Mouse (Mus musculus): Measurements from ENCODE around the gene Arhgef7. TPM values are rescaled to one million over a fixed set of nuclear protein-coding genes. Genes with fewer than 3 reads are reported as not detected.

Gene Arhgef7
- polyA plus RNA-seq, 1 experiment from 2014 or later, result 12.6 TPM

DNA sequence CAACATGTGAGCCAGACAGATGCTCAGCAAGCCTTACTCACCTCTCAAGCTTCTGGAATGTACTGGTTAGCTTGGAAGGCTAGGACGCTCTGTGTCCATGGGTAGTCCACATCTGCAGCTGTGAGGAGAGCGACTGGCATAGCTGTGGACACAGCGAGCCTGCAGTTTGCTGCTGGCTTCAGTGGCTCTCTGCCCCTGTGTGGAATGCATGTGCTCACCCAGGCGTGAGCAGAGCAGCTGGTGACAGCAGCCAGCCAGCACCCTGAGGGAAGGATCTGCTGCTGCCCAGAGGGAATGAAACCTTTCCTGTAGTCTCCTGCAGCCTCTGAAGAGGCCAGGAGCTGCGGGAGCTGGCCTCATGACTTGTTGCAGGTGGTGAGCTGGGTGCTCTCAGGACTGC lies 93.0 kb downstream of the Arhgef7 start:
- TF ChIP-seq CTCF (IDR thresholded peaks at IDR 0.05; ENCODE audit: low read depth) (no peak), EP300 (optimal IDR thresholded peaks at IDR 0.05) (no peak)
- no peak overlapping the region for H3K4me3 ChIP-seq (ENCODE audit: low read depth, low read length)
- H3K27me3 ChIP-seq (ENCODE audit: control insufficient read depth, insufficient read depth, low read length), result no peaks in the 10 kb centered on the region
- no peak overlapping the region for H3K4me2 ChIP-seq (replicated peaks; ENCODE audit: low read depth)
- H3K27ac ChIP-seq (replicated peaks), result no peak overlapping the region
- no peaks in the 10 kb centered on the region for H3K4me1 ChIP-seq (replicated peaks; ENCODE audit: control insufficient read depth, insufficient read depth)
- no peak for DNase-seq (ENCODE audit: low spot score)
- no peaks in the 10 kb centered on the region for H3K9me3 ChIP-seq (ENCODE audit: control insufficient read depth, low read length)
- ATAC-seq (ENCODE audit: low FRiP score, low TSS enrichment), result no peak
- H3K36me3 ChIP-seq (ENCODE audit: control insufficient read depth, insufficient read depth, low read length), result peaks cover 38% of the 10 kb centered on the region
- H3K9ac ChIP-seq (ENCODE audit: low read length), result no peak overlapping the region
- WGBS, result 92% methylated on average over 5 of the region's 5 CpGs

- Histone ChIP-seq H3K27me3 (ENCODE audit: control insufficient read depth, insufficient read depth, low read length) (no peaks in the 10 kb centered on the region), H3K4me2 (replicated peaks; ENCODE audit: low read depth) (no peak overlapping the region), H3K27ac (replicated peaks) (no peak overlapping the region), H3K36me3 (ENCODE audit: control insufficient read depth, insufficient read depth, low read length) (peaks cover 40% of the 10 kb centered on the region), H3K9ac (ENCODE audit: low read length) (no peak overlapping the region), H3K4me1 (replicated peaks; ENCODE audit: control insufficient read depth, insufficient read depth) (no peaks in the 10 kb centered on the region), H3K9me3 (ENCODE audit: control insufficient read depth, low read length) (no peaks in the 10 kb centered on the region), H3K4me3 (ENCODE audit: low read depth, low read length) (no peak overlapping the region)
- no peak for DNase-seq (ENCODE audit: low spot score)
- WGBS, result 90% methylated on average over 14 of the region's 14 CpGs
- TF ChIP-seq CTCF (IDR thresholded peaks at IDR 0.05; ENCODE audit: low read depth) (no peak), EP300 (optimal IDR thresholded peaks at IDR 0.05) (no peak)
- ATAC-seq (ENCODE audit: low FRiP score, low TSS enrichment), result no peak
Observed at GRCm38 (mm10) chr8:11821451-11822206, 94.1 kb downstream of the Arhgef7 start.

- WGBS, result 54% methylated on average over 9 of the region's 9 CpGs
- H3K9ac ChIP-seq (ENCODE audit: low read length), result no peak overlapping the region
- ATAC-seq (ENCODE audit: low FRiP score, low TSS enrichment) (no peak), DNase-seq (ENCODE audit: low spot score) (no peak)
- H3K27ac ChIP-seq (replicated peaks), result no peak overlapping the region
- no peak overlapping the region for H3K4me3 ChIP-seq (ENCODE audit: low read depth, low read length)
- peaks cover 37% of the 10 kb centered on the region for H3K36me3 ChIP-seq (ENCODE audit: control insufficient read depth, insufficient read depth, low read length)
- TF ChIP-seq CTCF (IDR thresholded peaks at IDR 0.05; ENCODE audit: low read depth), result no peak
- TF ChIP-seq EP300 (optimal IDR thresholded peaks at IDR 0.05), result no peak
- H3K4me1 ChIP-seq (replicated peaks; ENCODE audit: control insufficient read depth, insufficient read depth), result no peaks in the 10 kb centered on the region
- H3K4me2 ChIP-seq (replicated peaks; ENCODE audit: low read depth), result no peak overlapping the region
- no peaks in the 10 kb centered on the region for H3K9me3 ChIP-seq (ENCODE audit: control insufficient read depth, low read length)
- H3K27me3 ChIP-seq (ENCODE audit: control insufficient read depth, insufficient read depth, low read length), result no peaks in the 10 kb centered on the region
Observed at GRCm38 (mm10) chr8:11822550-11823060, 95.1 kb downstream of the Arhgef7 start.

GRCm38 (mm10) chr8:11825756-11826155 lies 98.2 kb downstream of the Arhgef7 start:
- no peaks in the 10 kb centered on the region for H3K27me3 ChIP-seq (ENCODE audit: control insufficient read depth, insufficient read depth, low read length)
- 77% methylated on average over 3 of the region's 3 CpGs for WGBS
- no peaks in the 10 kb centered on the region for H3K9me3 ChIP-seq (ENCODE audit: control insufficient read depth, low read length)
- no peaks in the 10 kb centered on the region for H3K4me1 ChIP-seq (replicated peaks; ENCODE audit: control insufficient read depth, insufficient read depth)
- no peak for TF ChIP-seq CTCF (IDR thresholded peaks at IDR 0.05; ENCODE audit: low read depth)
- TF ChIP-seq EP300 (optimal IDR thresholded peaks at IDR 0.05), result no peak
- H3K4me2 ChIP-seq (replicated peaks; ENCODE audit: low read depth), result no peak overlapping the region
- H3K36me3 ChIP-seq (ENCODE audit: control insufficient read depth, insufficient read depth, low read length), result peaks cover 18% of the 10 kb centered on the region; the same call in 1 of the 2 replicates
- no peak for ATAC-seq (ENCODE audit: low FRiP score, low TSS enrichment)
- DNase-seq (ENCODE audit: low spot score), result no peak
- H3K27ac ChIP-seq (replicated peaks), result no peak overlapping the region
- no peak overlapping the region for H3K9ac ChIP-seq (ENCODE audit: low read length)
- no peak overlapping the region for H3K4me3 ChIP-seq (ENCODE audit: low read depth, low read length)

DNA sequence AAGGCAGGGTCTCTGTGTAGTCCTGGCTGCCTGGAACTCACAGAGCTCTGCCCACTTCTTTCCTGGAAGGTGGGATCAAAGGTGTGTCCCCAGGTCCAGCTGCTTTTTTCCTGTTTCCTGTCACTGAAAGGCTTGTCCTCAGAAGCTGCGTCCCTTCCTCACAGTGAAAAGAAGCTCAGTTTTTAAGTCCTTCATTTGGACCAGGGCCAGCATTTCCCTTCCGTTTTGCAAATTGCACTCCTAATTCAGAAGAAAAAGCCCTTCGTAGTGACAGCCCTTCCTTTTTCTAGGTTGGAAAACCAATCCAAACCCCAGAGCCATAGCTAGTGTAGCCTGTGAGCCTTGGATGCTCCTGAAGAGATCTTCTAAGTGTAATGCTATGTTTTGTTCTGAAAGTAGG lies 99.8 kb downstream of the Arhgef7 start:
- no peaks in the 10 kb centered on the region for H3K27me3 ChIP-seq (ENCODE audit: control insufficient read depth, insufficient read depth, low read length)
- no peak overlapping the region for H3K4me3 ChIP-seq (ENCODE audit: low read depth, low read length)
- no peak overlapping the region for H3K27ac ChIP-seq (replicated peaks)
- WGBS, result 67% methylated on average over 3 of the region's 3 CpGs
- H3K9me3 ChIP-seq (ENCODE audit: control insufficient read depth, low read length), result no peaks in the 10 kb centered on the region
- no peak for TF ChIP-seq EP300 (optimal IDR thresholded peaks at IDR 0.05)
- TF ChIP-seq CTCF (IDR thresholded peaks at IDR 0.05; ENCODE audit: low read depth), result no peak
- H3K36me3 ChIP-seq (ENCODE audit: control insufficient read depth, insufficient read depth, low read length), result peaks cover 22% of the 10 kb centered on the region; the same call in 1 of the 2 replicates
- no peak overlapping the region for H3K9ac ChIP-seq (ENCODE audit: low read length)
- ATAC-seq (ENCODE audit: low FRiP score, low TSS enrichment), result no peak
- H3K4me1 ChIP-seq (replicated peaks; ENCODE audit: control insufficient read depth, insufficient read depth), result no peaks in the 10 kb centered on the region
- no peak for DNase-seq (ENCODE audit: low spot score)
- no peak overlapping the region for H3K4me2 ChIP-seq (replicated peaks; ENCODE audit: low read depth)

Data from stomach, postnatal 0 days (tissue).